14 mouse cellular contexts compared by ENCODE assay signal in the genomic region with DNA sequence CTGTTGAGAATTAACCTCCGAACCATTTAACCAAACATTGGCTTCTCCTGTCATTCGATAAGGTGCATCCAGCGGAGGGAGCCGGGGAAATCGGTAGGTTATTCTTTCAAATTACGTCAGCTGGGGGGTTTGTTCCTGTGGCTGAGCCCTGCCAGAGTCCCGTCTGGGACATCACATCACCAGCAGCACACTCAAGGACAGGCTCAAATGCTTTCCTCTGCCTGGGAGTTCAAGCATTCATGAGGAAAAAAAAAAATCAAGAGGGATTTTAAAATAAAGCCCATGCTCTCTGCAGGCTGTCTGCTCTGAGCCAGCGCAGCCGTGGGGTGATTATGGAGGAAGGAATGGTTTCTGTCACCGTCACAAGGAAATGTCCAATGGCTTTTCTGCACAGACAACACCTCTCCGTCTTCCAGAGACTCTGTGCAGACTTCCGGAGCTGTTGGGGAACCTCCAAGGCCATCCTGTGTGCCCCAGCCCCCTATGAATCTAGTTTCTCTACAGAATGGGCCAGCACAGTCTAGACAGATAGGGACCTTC. TPM values are rescaled to one million over a fixed set of nuclear protein-coding genes. Genes with fewer than 3 reads are reported as not detected.
DNase-seq lines count a peak whose midpoint lies in the region; ATAC-seq lines count a peak whose summit lies in the region.
"Had no signal": no experiment of that assay in that cellular context is flagged by ENCODE, and none has a peak within 500 bp of the region (broad histone marks: within the 10 kb centered on the region; RNA-seq: fewer than 3 reads in every experiment).

No protein-coding gene starts in this region.

- peaks cover 12% of the 10 kb centered on the region for H3K4me1 ChIP-seq in heart, embryonic 11.5 days (ENCODE audit: control insufficient read depth, insufficient read depth, low read length)
- no peaks in the 10 kb centered on the region for H3K4me1 ChIP-seq in midbrain, embryonic 11.5 days (ENCODE audit: control insufficient read depth, insufficient read depth, low read length)
- H3K4me1 ChIP-seq in midbrain, embryonic 13.5 days (replicated peaks), result no peaks in the 10 kb centered on the region
- H3K4me1 ChIP-seq in intestine, embryonic 15.5 days (replicated peaks), result peaks cover 17% of the 10 kb centered on the region

- peak overlapping the region; percentile 16 for H3K4me2 ChIP-seq in heart, embryonic 11.5 days
- no peak overlapping the region for H3K4me2 ChIP-seq in midbrain, embryonic 11.5 days
- H3K4me2 ChIP-seq in midbrain, embryonic 13.5 days (replicated peaks), result no peak overlapping the region
- 0 out of 2 replicates have a peak overlapping the region, but pooled peaks have one; percentile 12 for H3K4me2 ChIP-seq in intestine, embryonic 15.5 days (replicated peaks)
- H3K4me2 ChIP-seq: neural tube, embryonic 15.5 days had no signal

- H3K36me3 ChIP-seq in heart, embryonic 11.5 days (ENCODE audit: control insufficient read depth, insufficient read depth, low read length), result no peaks in the 10 kb centered on the region
- no peaks in the 10 kb centered on the region for H3K36me3 ChIP-seq in midbrain, embryonic 11.5 days (ENCODE audit: control insufficient read depth, insufficient read depth, low read length)
- no peaks in the 10 kb centered on the region for H3K36me3 ChIP-seq in midbrain, embryonic 13.5 days
- H3K36me3 ChIP-seq in intestine, embryonic 15.5 days, result no peaks in the 10 kb centered on the region
- H3K36me3 ChIP-seq: midbrain, embryonic 10.5 days; neural tube, embryonic 15.5 days had no signal

- intact Hi-C loops in heart, postnatal 14 days (cut with DNase I), result no loop called here

- no peak overlapping the region for H3K4me3 ChIP-seq in heart, embryonic 11.5 days (ENCODE audit: low read depth, low read length)
- H3K4me3 ChIP-seq in midbrain, embryonic 11.5 days (ENCODE audit: low read depth, low read length), result no peak overlapping the region
- no peak overlapping the region for H3K4me3 ChIP-seq in midbrain, embryonic 13.5 days (replicated peaks)
- H3K4me3 ChIP-seq in intestine, embryonic 15.5 days (replicated peaks), result no peak overlapping the region
- H3K4me3 ChIP-seq: midbrain, embryonic 10.5 days; neural tube, embryonic 15.5 days had no signal

- DNase-seq in heart, postnatal 14 days, result no peak
- DNase-seq in midbrain, embryonic 11.5 days (ENCODE audit: low spot score, missing footprints), result peak; percentile 78
- DNase-seq in frontal cortex, postnatal 10 days (ENCODE audit: low spot score in 2 of 2), result no peak
- DNase-seq in retina, postnatal 1 day, result no peak
- no peak for DNase-seq in cerebellum, adult 9-10 months
- DNase-seq: adrenal gland, adult 8-10 months; right cerebral cortex, postnatal 4 days had no signal

- 0 out of 2 replicates have a peak overlapping the region, but pooled peaks have one; percentile 39 for H3K9ac ChIP-seq in heart, embryonic 11.5 days (ENCODE audit: low read depth, low read length)
- H3K9ac ChIP-seq in midbrain, embryonic 11.5 days (ENCODE audit: low read length), result no peak overlapping the region
- H3K9ac ChIP-seq in midbrain, embryonic 13.5 days (replicated peaks), result no peak overlapping the region
- no peak overlapping the region for H3K9ac ChIP-seq in intestine, embryonic 15.5 days
- H3K9ac ChIP-seq: neural tube, embryonic 15.5 days had no signal

- H3K27ac ChIP-seq in heart, embryonic 11.5 days (ENCODE audit: low read depth, low read length), result peak overlapping the region; percentile 90
- no peak overlapping the region for H3K27ac ChIP-seq in midbrain, embryonic 11.5 days (ENCODE audit: low read depth, low read length)
- H3K27ac ChIP-seq in midbrain, embryonic 13.5 days, result no peak overlapping the region
- peak overlapping the region; percentile 67 for H3K27ac ChIP-seq in intestine, embryonic 15.5 days
- H3K27ac ChIP-seq: midbrain, embryonic 10.5 days; neural tube, embryonic 15.5 days had no signal

- ATAC-seq in heart, embryonic 11.5 days (replicated peaks; ENCODE audit: insufficient number of reproducible peaks, low FRiP score, low TSS enrichment), result no peak
- no peak for ATAC-seq in midbrain, embryonic 11.5 days (ENCODE audit: low FRiP score)
- no peak for ATAC-seq in midbrain, embryonic 13.5 days
- ATAC-seq in intestine, embryonic 15.5 days, result peak; percentile 49; the same call in 1 of the 2 replicates

- H3K27me3 ChIP-seq in heart, embryonic 11.5 days (ENCODE audit: control insufficient read depth, insufficient read depth, low read length), result no peaks in the 10 kb centered on the region
- no peaks in the 10 kb centered on the region for H3K27me3 ChIP-seq in midbrain, embryonic 11.5 days (ENCODE audit: control insufficient read depth, insufficient read depth, low read length)
- no peaks in the 10 kb centered on the region for H3K27me3 ChIP-seq in midbrain, embryonic 13.5 days
- no peaks in the 10 kb centered on the region for H3K27me3 ChIP-seq in intestine, embryonic 15.5 days (replicated peaks)
- H3K27me3 ChIP-seq: neural tube, embryonic 15.5 days had no signal

- no peaks in the 10 kb centered on the region for H3K9me3 ChIP-seq in heart, embryonic 11.5 days (replicated peaks; ENCODE audit: control insufficient read depth, low read length)
- no peaks in the 10 kb centered on the region for H3K9me3 ChIP-seq in midbrain, embryonic 11.5 days (ENCODE audit: control insufficient read depth, low read length)
- no peaks in the 10 kb centered on the region for H3K9me3 ChIP-seq in midbrain, embryonic 13.5 days
- H3K9me3 ChIP-seq in intestine, embryonic 15.5 days, result no peaks in the 10 kb centered on the region
- H3K9me3 ChIP-seq: midbrain, embryonic 10.5 days; neural tube, embryonic 15.5 days had no signal

- 40% methylated on average over 12 of the region's 12 CpGs for WGBS in heart, embryonic 11.5 days (ENCODE audit: insufficient replicate concordance)
- 77% methylated on average over 12 of the region's 12 CpGs for WGBS in midbrain, embryonic 11.5 days
- WGBS in midbrain, embryonic 13.5 days, result 81% methylated on average over 12 of the region's 12 CpGs
- 37% methylated on average over 12 of the region's 12 CpGs for WGBS in intestine, embryonic 15.5 days

RNA-seq across cellular contexts. Expression of a gene that starts 26.6 kb away (rescaled TPM):
- polyA plus RNA-seq in heart, embryonic 11.5 days (2014; fragmentation: Nextera tagmentation; extraction: Ambion mirVana), result 13.2 and 14.5 TPM in 2 replicates
- 10 to 100 TPM; 13.4 to 18.0 TPM for total RNA-seq in heart, postnatal 14 days (2021)
- 0.29 TPM in 1 of 2 replicates, not detected in the other for polyA plus RNA-seq in midbrain, embryonic 11.5 days (2014; fragmentation: Nextera tagmentation; extraction: Ambion mirVana)
- 0.12 and 0.13 TPM in 2 replicates for polyA plus RNA-seq in midbrain, embryonic 13.5 days (2015; fragmentation: Nextera tagmentation; extraction: Ambion mirVana)
- 4.4 and 4.5 TPM in 2 replicates for polyA plus RNA-seq in intestine, embryonic 15.5 days (2015; fragmentation: Nextera tagmentation; extraction: Ambion mirVana)
- total RNA-seq: hematopoietic stem cell, adult 5-6 weeks; liver, adult 2 months had no signal
- polyA plus RNA-seq: liver, adult 2 months had no signal

Comparison
In these comparisons a context has a peak if more than half of its experiments do, and no peak if none do; other contexts are left out.
1. H3K27ac ChIP-seq: peak in heart, embryonic 11.5 days (single experiment) and intestine, embryonic 15.5 days (single experiment); none in midbrain, embryonic 11.5 days (single experiment) and midbrain, embryonic 13.5 days (single experiment).
2. H3K4me2 ChIP-seq: peak in heart, embryonic 11.5 days (single experiment) and intestine, embryonic 15.5 days (single experiment); none in midbrain, embryonic 11.5 days (single experiment) and midbrain, embryonic 13.5 days (single experiment).